Mouse (Mus musculus): ENCODE measurements around the gene Gtf2h2. TPM values are rescaled to one million over a fixed set of nuclear protein-coding genes. Genes with fewer than 3 reads are reported as not detected.
"Not testable (repeated sequence)": the region's sequence is repeated elsewhere in the genome, so short reads cannot be mapped to it uniquely, and the experiment has no call there.

Gene Gtf2h2
- polyA plus RNA-seq, 1 experiment: 19.4 TPM

- Histone ChIP-seq H3K27me3 (ENCODE audit: control insufficient read depth, insufficient read depth, insufficient read length) (no peaks in the 10 kb centered on the region), H3K79me2 (ENCODE audit: control insufficient read depth, insufficient read depth) (peaks cover 20% of the 10 kb centered on the region), H3K79me3 (ENCODE audit: low read depth) (peaks cover 16% of the 10 kb centered on the region), H3K4me3 (ENCODE audit: insufficient read depth, poor library complexity, severe bottlenecking) (no peak overlapping the region), H3K36me3 (ENCODE audit: control insufficient read depth, insufficient read depth) (no peaks in the 10 kb centered on the region), H3ac (ENCODE audit: control insufficient read depth, insufficient read length, low read depth) (no peak overlapping the region)
- no peak for TF ChIP-seq USF1 (IDR thresholded peaks at IDR 0.05; ENCODE audit: low read depth)
- TF ChIP-seq MAX (IDR thresholded peaks at IDR 0.05): no peak
- TF ChIP-seq MYOD1 (IDR thresholded peaks at IDR 0.05; ENCODE audit: control insufficient read depth, insufficient read length, low read depth): no peak
Observed at GRCm38 (mm10) chr13:100495337-100495736, 3.0 kb upstream of the Gtf2h2 start.

DNA sequence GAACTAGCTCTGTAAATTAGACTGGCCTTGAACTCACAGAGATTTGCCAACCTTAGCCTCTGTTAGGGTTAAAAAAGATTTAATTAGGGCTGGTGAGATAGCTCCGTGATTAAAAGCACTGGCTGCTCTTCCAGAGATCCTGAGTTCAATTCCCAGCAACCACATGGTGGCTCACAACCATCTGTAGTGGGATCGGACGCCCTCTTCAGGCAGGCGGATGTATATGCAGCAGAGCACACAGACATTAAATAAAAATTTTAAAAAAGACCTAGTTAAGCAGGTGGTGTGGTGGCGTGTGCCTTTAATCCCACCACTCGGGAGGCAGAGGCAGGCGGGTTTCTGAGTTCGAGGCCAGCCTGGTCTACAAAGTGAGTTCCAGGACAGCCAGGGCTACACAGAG, 2.0 kb upstream of the Gtf2h2 start:
- H3K36me3 ChIP-seq (ENCODE audit: control insufficient read depth, insufficient read depth); H3K27me3 ChIP-seq (ENCODE audit: control insufficient read depth, insufficient read depth, insufficient read length); H3ac ChIP-seq (ENCODE audit: control insufficient read depth, insufficient read length, low read depth); H3K4me3 ChIP-seq (ENCODE audit: insufficient read depth, poor library complexity, severe bottlenecking): not testable (repeated sequence)
- peaks cover 16% of the 10 kb centered on the region for H3K79me3 ChIP-seq (ENCODE audit: low read depth)
- H3K79me2 ChIP-seq (ENCODE audit: control insufficient read depth, insufficient read depth): peaks cover 21% of the 10 kb centered on the region

GRCm38 (mm10) chr13:100493313-100493712, 934 bp upstream of the Gtf2h2 start:
- no peak overlapping the region for H3K4me3 ChIP-seq (ENCODE audit: insufficient read depth, poor library complexity, severe bottlenecking)
- no peak for TF ChIP-seq USF1 (IDR thresholded peaks at IDR 0.05; ENCODE audit: low read depth)
- peak; percentile 29 for TF ChIP-seq CEBPB (IDR thresholded peaks at IDR 0.05; ENCODE audit: low read depth)
- H3ac ChIP-seq (ENCODE audit: control insufficient read depth, insufficient read length, low read depth): no peak overlapping the region
- H3K79me3 ChIP-seq (ENCODE audit: low read depth): peaks cover 16% of the 10 kb centered on the region
- H3K27me3 ChIP-seq (ENCODE audit: control insufficient read depth, insufficient read depth, insufficient read length): no peaks in the 10 kb centered on the region
- H3K36me3 ChIP-seq (ENCODE audit: control insufficient read depth, insufficient read depth): peaks cover 16% of the 10 kb centered on the region
- peaks cover 21% of the 10 kb centered on the region for H3K79me2 ChIP-seq (ENCODE audit: control insufficient read depth, insufficient read depth)

- H3K79me2 ChIP-seq (ENCODE audit: control insufficient read depth, insufficient read depth): peaks cover 21% of the 10 kb centered on the region
- H3K79me3 ChIP-seq (ENCODE audit: low read depth): peaks cover 18% of the 10 kb centered on the region
- TF ChIP-seq MYOD1 (IDR thresholded peaks at IDR 0.05; ENCODE audit: control insufficient read depth, insufficient read length, low read depth): no peak
- TF ChIP-seq CTCF (IDR thresholded peaks at IDR 0.05; ENCODE audit: control insufficient read depth, insufficient read depth, insufficient read length): no peak
- no peak for TF ChIP-seq CEBPB (IDR thresholded peaks at IDR 0.05; ENCODE audit: low read depth)
- no peak for TF ChIP-seq MYOG (IDR thresholded peaks at IDR 0.05; ENCODE audit: control insufficient read depth, extremely low read depth, insufficient read length)
- TF ChIP-seq FOSL1 (IDR thresholded peaks at IDR 0.05; ENCODE audit: insufficient read depth, low read length, poor library complexity, severe bottlenecking): no peak
- no peak for TF ChIP-seq MAX (IDR thresholded peaks at IDR 0.05)
- no peak for TF ChIP-seq USF1 (IDR thresholded peaks at IDR 0.05; ENCODE audit: low read depth)
- peaks cover 33% of the 10 kb centered on the region for H3K36me3 ChIP-seq (ENCODE audit: control insufficient read depth, insufficient read depth)
- H3K4me3 ChIP-seq (ENCODE audit: insufficient read depth, poor library complexity, severe bottlenecking): peak overlapping the region; percentile 85
- H3K27me3 ChIP-seq (ENCODE audit: control insufficient read depth, insufficient read depth, insufficient read length): no peaks in the 10 kb centered on the region
- peak overlapping the region; percentile 100 for H3ac ChIP-seq (ENCODE audit: control insufficient read depth, insufficient read length, low read depth)
Observed at GRCm38 (mm10) chr13:100491623-100492022, 756 bp downstream of the Gtf2h2 start.

DNA sequence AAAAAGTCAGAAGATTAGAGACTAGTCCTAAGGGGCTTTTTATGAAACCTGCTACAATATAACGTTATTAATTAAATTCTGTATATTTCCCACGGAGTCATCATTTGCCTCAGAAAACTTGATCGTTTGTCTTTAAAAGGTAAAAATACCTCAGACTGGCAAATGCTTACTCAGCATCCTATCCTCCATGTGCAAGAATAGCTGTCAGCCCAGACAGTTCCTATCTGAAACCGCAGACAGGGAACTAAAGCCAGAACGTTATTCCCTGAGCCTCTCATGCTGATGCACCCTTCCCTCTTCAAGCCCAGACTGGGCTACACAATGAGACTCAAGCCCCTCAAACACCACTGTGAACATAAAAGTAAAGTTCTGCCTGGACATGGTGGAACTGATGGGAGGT, 2.0 kb downstream of the Gtf2h2 start:
- no peaks in the 10 kb centered on the region for H3K27me3 ChIP-seq (ENCODE audit: control insufficient read depth, insufficient read depth, insufficient read length)
- peaks cover 45% of the 10 kb centered on the region for H3K36me3 ChIP-seq (ENCODE audit: control insufficient read depth, insufficient read depth)
- no peak overlapping the region for H3ac ChIP-seq (ENCODE audit: control insufficient read depth, insufficient read length, low read depth)
- H3K79me2 ChIP-seq (ENCODE audit: control insufficient read depth, insufficient read depth): peaks cover 21% of the 10 kb centered on the region
- no peak overlapping the region for H3K4me3 ChIP-seq (ENCODE audit: insufficient read depth, poor library complexity, severe bottlenecking)
- TF ChIP-seq CTCF (IDR thresholded peaks at IDR 0.05; ENCODE audit: control insufficient read depth, insufficient read depth, insufficient read length): no peak
- no peak for TF ChIP-seq USF1 (IDR thresholded peaks at IDR 0.05; ENCODE audit: low read depth)
- no peak for TF ChIP-seq FOSL1 (IDR thresholded peaks at IDR 0.05; ENCODE audit: insufficient read depth, low read length, poor library complexity, severe bottlenecking)
- no peak for TF ChIP-seq MAX (IDR thresholded peaks at IDR 0.05)
- no peak for TF ChIP-seq MYOG (IDR thresholded peaks at IDR 0.05; ENCODE audit: control insufficient read depth, extremely low read depth, insufficient read length)
- no peak for TF ChIP-seq MYOD1 (IDR thresholded peaks at IDR 0.05; ENCODE audit: control insufficient read depth, insufficient read length, low read depth)
- no peak for TF ChIP-seq CEBPB (IDR thresholded peaks at IDR 0.05; ENCODE audit: low read depth)
- peaks cover 18% of the 10 kb centered on the region for H3K79me3 ChIP-seq (ENCODE audit: low read depth)

DNA sequence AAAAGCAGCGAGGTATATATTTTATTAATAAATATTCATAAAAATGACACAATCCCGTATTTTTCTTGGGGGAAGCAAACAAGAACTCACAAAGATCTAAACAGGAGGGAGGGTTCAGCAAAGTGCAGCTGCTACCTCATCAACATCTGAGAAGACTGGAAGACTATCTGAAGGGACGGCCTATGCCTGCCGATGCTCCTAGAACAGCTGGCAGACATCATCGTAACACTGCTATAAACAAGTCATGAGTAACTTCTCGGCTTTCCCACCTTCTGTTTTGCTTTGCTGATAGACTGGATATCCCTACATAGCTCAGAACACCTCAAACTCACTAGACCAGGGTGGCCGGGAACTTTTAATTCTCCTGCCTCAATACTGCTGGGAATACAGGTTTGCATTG, 8.8 kb downstream of the Gtf2h2 start:
- Histone ChIP-seq H3K4me3 (ENCODE audit: insufficient read depth, poor library complexity, severe bottlenecking) (no peak overlapping the region), H3ac (ENCODE audit: control insufficient read depth, insufficient read length, low read depth) (no peak overlapping the region), H3K36me3 (ENCODE audit: control insufficient read depth, insufficient read depth) (peaks cover 81% of the 10 kb centered on the region), H3K79me2 (ENCODE audit: control insufficient read depth, insufficient read depth) (no peaks in the 10 kb centered on the region), H3K27me3 (ENCODE audit: control insufficient read depth, insufficient read depth, insufficient read length) (no peaks in the 10 kb centered on the region), H3K79me3 (ENCODE audit: low read depth) (peaks cover 1% of the 10 kb centered on the region)
- TF ChIP-seq USF1 (IDR thresholded peaks at IDR 0.05; ENCODE audit: low read depth) (no peak), MYOG (IDR thresholded peaks at IDR 0.05; ENCODE audit: control insufficient read depth, extremely low read depth, insufficient read length) (no peak), CEBPB (IDR thresholded peaks at IDR 0.05; ENCODE audit: low read depth) (no peak), CTCF (IDR thresholded peaks at IDR 0.05; ENCODE audit: control insufficient read depth, insufficient read depth, insufficient read length) (no peak), MYOD1 (IDR thresholded peaks at IDR 0.05; ENCODE audit: control insufficient read depth, insufficient read length, low read depth) (no peak), FOSL1 (IDR thresholded peaks at IDR 0.05; ENCODE audit: insufficient read depth, low read length, poor library complexity, severe bottlenecking) (no peak), MAX (IDR thresholded peaks at IDR 0.05) (no peak)

All from C2C12 (cell line).